ENCODE assay signal across 11 mouse cellular contexts in the genomic region with DNA sequence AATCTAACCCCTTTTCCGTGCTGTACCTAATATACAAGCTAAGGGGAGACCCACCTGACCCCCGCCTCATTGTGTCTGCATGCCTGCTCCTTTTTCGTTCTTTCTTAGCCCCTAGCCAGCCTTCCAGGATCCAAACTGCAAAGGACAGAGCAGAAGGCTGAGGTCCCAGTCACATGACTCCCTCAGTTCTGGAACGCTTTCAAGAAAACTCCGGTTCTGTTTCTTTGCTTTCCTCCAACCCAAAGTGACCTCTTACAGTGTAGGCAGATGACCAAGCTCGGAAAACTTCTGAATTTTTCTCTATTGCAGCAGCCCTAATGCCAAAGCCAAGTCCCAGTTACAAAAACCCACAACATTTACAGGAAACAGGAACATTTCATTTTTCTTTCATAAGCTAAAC. TPM values are rescaled to one million over a fixed set of nuclear protein-coding genes. Genes with fewer than 3 reads are reported as not detected.
DNase-seq lines count a peak whose midpoint lies in the region; ATAC-seq and TF ChIP-seq lines count a peak whose summit lies in the region.
"Had no signal": no experiment of that assay in that cellular context is flagged by ENCODE, and none has a peak within 500 bp of the region (broad histone marks: within the 10 kb centered on the region; RNA-seq: fewer than 3 reads in every experiment).

No protein-coding gene starts in this region.

- TF ChIP-seq CTCF in liver, postnatal 0 days (IDR thresholded peaks at IDR 0.05; ENCODE audit: low read depth): no peak

- 0 out of 2 replicates have a peak, but pooled peaks have one; percentile 7 for ATAC-seq in liver, postnatal 0 days

- H3K4me3 ChIP-seq in liver, postnatal 0 days (ENCODE audit: low read depth, low read length): no peak overlapping the region

- peak overlapping the region; percentile 17 for H3K27ac ChIP-seq in liver, postnatal 0 days (ENCODE audit: low read depth)
- H3K27ac ChIP-seq: left cerebral cortex, adult 2 months had no signal

- no peaks in the 10 kb centered on the region for H3K27me3 ChIP-seq in liver, postnatal 0 days (ENCODE audit: insufficient read depth, low read length)

- H3K9ac ChIP-seq in liver, postnatal 0 days (replicated peaks): no peak overlapping the region

- TF ChIP-seq EP300 in liver, postnatal 0 days (IDR thresholded peaks at IDR 0.05; ENCODE audit: low read depth): no peak

- peak; percentile 49 for DNase-seq in adrenal gland, adult 2 months
- DNase-seq in adrenal gland, adult 18-20 months (ENCODE audit: low spot score in 2 of 2): no peak
- DNase-seq in NIH3T3 (ENCODE audit: low read depth): peak; percentile 83
- DNase-seq in heart, adult 9 months (ENCODE audit: low spot score in 2 of 2): peak; percentile 51 to 63
- DNase-seq in liver, postnatal 0 days: no peak
- DNase-seq in natural killer cell, adult 2 months (ENCODE audit: low spot score in 2 of 2): no peak
- DNase-seq in cerebellum, postnatal 36 days: no peak
- DNase-seq in right cerebral cortex, postnatal 10 days (ENCODE audit: low spot score in 2 of 2): no peak
- DNase-seq: cerebellum, adult 11 months had no signal

- H3K4me1 ChIP-seq in liver, postnatal 0 days (ENCODE audit: insufficient read depth): peaks cover 6% of the 10 kb centered on the region; the same call in 1 of the 2 replicates

- H3K4me2 ChIP-seq in liver, postnatal 0 days (ENCODE audit: low read depth, low read length): peak overlapping the region; percentile 70; the same call in 1 of the 2 replicates

- H3K36me3 ChIP-seq in liver, postnatal 0 days (replicated peaks; ENCODE audit: insufficient read depth, low read length): no peaks in the 10 kb centered on the region

- WGBS in liver, postnatal 0 days (ENCODE audit: insufficient replicate concordance): 56% methylated on average over 6 of the region's 6 CpGs

- H3K9me3 ChIP-seq in liver, postnatal 0 days (ENCODE audit: low read length): no peaks in the 10 kb centered on the region

RNA-seq across cellular contexts. Expression of a gene that starts 0.6 kb away (rescaled TPM):
- total RNA-seq in adrenal gland, adult 2 months (2021): 1 to 10 TPM; 1.1 to 1.8 TPM
- polyA plus RNA-seq in adrenal gland, adult 2 months (2012; rRNA removed): 3.0 and 3.6 TPM in 2 replicates
- under 1 TPM; 0.45 to 0.56 TPM for total RNA-seq in adrenal gland, adult 18-20 months (2021)
- polyA plus RNA-seq in liver, postnatal 0 days (2015; fragmentation: Nextera tagmentation; extraction: Ambion mirVana): 3.9 and 4.1 TPM in 2 replicates

RNA-seq across cellular contexts. Expression of a gene that starts 32.1 kb away (rescaled TPM):
- under 1 TPM; 0.17 to 0.55 TPM for total RNA-seq in adrenal gland, adult 2 months (2021)
- 0.03 TPM in 2 replicates for polyA plus RNA-seq in adrenal gland, adult 2 months (2012; rRNA removed)
- under 1 TPM; 0.32 to 0.33 TPM for total RNA-seq in adrenal gland, adult 18-20 months (2021)
- polyA plus RNA-seq in liver, postnatal 0 days (2015; fragmentation: Nextera tagmentation; extraction: Ambion mirVana): 0.02 and 0.06 TPM in 2 replicates
- total RNA-seq: neutrophil, adult 5-6 weeks had no signal

Comparison
In these comparisons a context has a peak if more than half of its experiments do, and no peak if none do; other contexts are left out.
1. DNase-seq: peak in adrenal gland, adult 2 months (single experiment), NIH3T3 (single experiment) and heart, adult 9 months (2 of 2); none in adrenal gland, adult 18-20 months (0 of 2), liver, postnatal 0 days (single experiment), natural killer cell, adult 2 months (0 of 2), cerebellum, postnatal 36 days (0 of 2) and right cerebral cortex, postnatal 10 days (0 of 2).